Mouse (Mus musculus): Measurements from ENCODE around the gene Rpa1.

DNA sequence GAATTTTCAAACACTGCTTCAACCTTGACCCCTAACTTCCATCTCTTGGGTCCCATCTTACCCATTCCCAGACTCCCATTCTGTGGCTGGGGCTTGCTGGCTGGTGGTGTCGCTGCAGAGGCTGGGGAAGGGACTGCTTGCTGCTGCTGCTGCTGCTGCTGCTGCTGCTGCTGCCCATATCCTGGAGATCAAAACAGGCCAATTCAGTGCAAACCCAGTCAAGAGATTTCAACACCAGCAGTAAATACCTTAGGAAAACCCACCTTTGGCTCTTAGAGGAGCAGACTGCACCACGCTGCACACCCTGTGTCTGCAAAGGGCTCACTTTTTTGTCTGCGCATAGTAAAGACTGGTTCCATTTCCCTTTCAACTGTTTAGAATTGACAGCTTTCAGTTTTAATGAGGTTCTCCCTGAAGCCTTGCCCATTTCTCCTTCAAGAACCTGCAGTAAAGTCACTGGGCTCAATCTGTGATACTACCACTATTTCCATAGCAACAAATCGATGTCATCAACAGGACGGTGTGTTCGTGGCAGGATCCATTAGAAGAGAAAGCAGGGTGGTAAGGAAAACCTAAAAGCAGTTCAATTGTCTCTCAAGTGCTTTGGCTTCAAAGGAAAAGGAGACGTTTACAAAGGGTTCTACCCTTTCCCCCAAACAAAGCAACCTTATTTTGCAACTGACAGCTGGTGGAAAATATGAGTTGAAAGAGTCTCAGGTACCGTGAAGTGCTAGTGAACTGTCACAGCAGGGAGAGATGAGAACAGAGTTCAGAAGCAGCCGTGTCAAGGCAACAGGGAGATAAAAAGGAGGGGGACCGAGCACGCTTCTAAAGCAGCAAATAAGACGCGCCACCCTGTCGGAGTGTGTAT lies 29.5 kb downstream of the Rpa1 start:
- TF ChIP-seq GATA1 (IDR thresholded peaks at IDR 0.05; ENCODE audit: borderline replicate concordance, low read length) (no peak), FLI1 (IDR thresholded peaks at IDR 0.05; ENCODE audit: low read length) (no peak)
